Mouse (Mus musculus) lung, adult 18-20 months (tissue): Measurements from ENCODE around the gene Hoxd13.

Experiments used
- DNase-seq, 2 experiments: peaks; one replicate each; pipeline ENCODE4 v3.0.0; 2022; ENCODE audit warnings: mixed read lengths in 2 of 2

Gene Hoxd13

DNA sequence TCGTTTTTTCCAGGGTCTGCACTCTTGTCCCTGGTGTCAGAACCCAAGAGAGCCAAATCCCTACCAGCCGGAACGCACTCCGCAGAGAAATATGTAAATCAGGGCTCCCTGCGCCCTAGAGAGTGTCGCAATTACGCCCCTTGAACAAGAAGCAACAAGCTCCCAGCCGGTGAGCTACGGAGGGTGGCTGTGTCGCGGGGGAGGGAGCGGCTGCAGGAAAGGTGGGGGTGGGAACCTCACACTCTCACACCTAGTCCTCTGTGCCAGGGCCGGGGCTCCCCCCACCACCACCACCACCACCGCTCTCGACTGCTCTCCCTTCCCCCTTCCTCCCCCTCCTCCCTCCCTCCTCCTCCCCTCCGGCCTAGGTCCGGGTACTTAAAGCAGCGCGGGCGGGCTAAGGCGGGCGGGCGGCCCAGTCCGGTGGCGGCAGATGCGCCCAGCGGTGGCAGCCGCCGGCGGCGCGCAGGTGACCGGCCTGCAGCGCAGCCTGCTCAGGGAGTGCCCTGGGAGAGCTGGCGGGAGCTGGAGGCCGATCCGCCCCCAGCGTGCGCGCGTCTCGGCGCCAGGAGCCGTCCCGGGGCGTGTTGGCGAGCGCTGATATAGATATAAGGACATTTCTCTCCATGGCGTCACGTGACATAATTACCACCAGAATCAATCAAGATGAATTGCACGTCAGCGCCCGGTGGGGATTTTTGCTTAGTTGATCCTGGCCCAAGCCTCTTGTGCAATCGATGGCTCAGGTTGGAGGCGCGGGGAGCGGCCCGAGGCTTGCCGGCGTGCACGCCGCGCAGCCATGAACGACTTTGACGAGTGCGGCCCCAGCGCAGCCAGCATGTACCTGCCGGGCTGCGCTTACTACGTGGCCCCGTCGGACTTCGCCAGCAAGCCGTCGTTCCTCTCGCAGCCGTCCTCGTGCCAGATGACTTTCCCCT, 13.8 kb downstream of the Hoxd13 start:
- DNase-seq, result no peak

DNA sequence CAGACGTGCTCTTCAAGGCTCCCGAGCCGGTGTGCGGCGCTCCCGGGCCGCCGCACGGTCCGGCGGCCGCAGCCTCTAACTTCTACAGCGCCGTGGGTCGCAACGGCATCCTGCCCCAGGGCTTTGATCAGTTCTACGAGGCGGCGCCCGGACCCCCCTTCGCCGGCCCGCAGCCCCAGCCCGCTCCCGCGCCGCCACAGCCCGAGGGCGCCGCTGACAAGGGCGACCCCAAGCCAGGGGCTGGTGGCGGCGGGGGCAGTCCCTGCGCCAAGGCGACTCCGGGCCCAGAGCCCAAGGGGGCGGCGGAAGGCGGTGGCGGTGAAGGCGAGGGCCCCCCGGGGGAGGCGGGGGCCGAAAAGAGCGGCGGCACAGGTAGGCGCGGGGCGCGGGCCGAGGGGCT, 14.7 kb downstream of the Hoxd13 start:
- no peak for DNase-seq

DNA sequence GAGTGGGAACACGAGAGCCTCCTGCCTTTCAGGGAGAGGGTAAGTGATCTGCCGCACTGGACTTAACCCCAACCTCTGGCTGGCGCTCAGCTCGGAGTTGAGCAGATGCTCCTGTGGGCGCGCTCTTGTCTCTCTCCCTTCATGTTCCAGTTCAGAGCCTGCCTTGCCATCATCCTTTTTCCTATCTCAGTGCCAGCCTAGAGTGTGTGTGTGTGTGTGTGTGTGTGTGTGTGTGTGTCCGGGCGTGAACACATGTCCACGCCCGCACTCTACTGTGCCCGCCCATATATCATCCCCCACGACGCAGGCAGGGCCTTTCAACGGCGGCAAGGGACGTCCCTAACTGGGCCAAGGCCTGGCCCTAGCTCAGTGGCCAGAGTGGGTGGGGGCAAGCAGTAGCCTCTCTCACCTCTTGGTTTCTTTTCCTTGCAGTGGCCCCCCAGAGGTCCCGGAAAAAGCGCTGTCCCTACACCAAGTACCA, 15.4 kb downstream of the Hoxd13 start:
- no peak for DNase-seq

DNA sequence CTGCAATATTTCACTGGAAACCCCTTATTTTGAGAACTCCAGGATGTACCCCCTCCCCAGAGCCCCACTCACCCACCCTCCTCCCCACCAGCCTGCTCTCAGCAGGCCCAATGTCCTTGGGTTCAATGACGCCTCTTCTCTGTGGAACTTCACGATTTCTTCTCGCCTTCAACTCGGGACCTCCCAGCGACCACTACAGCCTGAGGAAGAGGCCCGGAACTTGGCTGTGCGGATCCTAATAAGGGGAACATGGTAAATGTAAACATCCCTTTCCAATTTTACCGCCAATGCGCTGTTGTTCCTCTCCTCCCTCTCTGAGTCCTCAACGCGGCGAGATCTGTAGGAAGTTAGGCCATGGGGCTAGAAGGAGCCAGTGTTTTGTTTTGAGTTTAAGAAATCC, 16.0 kb downstream of the Hoxd13 start:
- no peak for DNase-seq

DNA sequence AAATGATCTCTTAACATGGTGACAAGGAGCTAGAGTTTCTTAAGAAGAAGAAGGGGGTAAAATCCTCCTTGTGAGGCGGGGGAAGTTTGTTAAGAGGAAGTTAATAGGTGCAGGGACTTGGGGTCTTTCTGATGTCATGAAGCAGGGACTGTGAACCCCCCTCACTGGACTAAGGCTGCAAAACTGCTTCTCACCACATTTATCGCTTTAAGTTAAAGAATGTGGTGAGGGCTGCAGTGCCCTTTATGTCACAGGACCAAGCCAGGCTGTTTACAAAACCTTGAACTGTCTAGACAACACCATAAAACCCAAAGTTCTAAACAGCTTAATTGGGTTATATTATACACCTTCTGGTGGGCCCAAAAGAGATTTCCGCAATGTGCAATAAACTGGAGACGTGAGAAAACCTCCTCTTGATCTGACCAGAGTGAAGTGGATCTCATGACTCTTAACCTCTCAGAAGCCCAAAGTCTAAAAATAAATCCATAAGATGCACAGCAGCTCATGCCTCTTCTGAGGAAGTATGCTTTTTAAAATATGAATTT, 17.0 kb downstream of the Hoxd13 start:
- DNase-seq, result no peak

DNA sequence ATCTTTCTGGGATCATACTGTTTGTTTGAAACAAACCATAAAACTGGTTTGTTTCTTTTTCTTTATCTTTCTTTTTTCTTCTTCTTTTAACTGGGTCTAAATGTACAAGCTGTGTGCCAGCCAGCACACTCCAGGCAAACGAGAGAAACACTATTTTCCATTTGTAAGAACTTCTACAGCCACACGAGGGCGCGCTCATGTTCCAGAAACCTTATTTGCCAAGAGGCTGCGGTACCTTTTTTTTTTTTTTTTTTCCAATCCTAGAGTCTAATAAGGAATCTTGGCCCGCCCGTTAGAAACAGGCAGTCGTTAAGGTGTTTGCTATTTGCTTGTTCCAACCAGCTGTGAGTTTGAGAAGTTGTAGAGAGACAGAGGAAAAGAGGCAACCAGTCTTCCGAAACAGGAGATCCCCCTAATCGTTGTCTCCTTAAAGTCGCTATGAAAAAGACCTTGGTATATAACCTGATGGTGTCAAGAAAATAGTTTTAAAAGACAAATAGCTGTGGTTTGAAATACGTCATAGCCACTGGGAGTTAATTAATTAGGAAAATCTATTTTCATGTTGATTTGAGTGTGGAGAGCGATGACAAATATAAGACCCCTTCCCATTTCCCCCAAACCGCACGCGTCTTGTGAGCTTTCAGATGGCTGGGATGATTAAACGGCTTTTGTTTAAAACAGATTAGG, 18.3 kb downstream of the Hoxd13 start:
- DNase-seq, result peak; percentile 36 to 47

DNA sequence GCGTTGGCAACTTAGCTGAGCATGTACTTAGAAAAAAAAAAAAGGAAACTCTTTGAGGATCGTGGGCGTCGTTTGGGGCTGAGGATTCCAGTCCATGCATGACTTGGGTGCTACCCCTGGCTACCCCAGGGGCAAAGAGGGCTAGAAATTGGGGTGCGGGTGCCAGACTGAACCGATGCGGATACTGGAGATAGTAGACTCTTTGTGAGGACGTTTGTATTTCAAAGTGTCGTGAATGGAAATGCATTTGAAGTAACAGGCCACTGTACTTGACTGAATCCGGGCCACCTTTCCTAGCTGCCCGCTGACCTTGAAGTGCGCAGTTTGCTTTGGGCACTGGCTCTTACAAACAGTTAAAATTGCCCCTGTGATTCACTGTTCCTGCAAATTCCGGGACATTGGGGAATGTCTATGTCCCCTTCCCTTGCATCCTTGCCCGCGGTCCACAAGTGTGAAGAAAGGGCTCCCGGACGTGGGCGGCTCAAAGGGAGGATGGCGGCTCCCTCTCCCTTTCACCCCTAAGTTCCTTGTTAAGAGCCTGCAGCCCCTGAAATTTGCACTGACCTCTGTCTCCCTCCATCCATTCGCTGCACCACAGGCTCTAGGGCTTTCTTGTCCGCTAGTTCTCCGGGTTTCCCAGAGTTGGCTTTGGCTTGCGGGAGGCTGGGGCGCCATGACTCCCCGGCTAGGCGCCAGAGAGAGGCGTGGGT, 19.0 kb downstream of the Hoxd13 start:
- DNase-seq, result no peak

DNA sequence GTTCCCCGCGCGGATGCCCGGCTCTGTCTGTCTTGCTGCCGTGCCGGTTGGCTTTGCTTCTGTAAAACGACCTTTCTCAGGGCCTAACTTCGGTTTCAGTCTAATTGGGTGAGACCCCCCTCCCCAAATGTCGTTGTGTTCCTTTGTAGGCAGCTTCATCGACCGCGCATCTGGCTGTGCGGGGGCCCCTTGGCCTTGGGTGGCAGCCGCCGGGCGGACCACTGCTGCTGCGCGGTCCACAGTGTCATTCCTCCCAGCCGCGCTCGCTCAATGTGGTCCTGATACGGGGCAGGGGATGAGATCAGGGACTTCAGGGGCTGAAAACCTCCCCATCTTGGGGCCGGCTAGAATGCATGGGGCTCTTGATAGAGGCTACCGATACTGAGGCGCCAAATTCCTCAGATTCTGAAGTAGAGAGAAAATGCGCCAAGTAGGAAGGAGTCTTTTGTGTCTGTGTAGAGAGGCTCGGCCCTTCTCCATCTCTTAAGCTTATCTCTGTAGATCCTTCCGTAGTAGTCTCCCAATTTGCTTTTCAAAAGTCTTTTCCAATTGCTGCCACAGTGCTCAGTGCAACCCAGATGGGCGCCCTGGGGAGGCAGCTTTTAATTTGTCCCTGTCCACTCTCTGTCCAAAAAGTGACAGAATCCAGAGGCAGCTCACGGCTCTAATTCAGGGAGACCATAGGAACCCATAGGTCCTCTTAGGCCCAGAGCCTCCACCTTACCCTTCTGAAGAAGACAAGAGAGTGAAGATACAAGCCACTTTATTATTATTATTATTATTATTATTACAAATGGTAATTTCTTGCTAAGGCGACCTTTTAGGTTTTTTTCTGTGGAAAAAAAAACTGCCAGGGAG, 19.8 kb downstream of the Hoxd13 start:
- DNase-seq, result no peak

DNA sequence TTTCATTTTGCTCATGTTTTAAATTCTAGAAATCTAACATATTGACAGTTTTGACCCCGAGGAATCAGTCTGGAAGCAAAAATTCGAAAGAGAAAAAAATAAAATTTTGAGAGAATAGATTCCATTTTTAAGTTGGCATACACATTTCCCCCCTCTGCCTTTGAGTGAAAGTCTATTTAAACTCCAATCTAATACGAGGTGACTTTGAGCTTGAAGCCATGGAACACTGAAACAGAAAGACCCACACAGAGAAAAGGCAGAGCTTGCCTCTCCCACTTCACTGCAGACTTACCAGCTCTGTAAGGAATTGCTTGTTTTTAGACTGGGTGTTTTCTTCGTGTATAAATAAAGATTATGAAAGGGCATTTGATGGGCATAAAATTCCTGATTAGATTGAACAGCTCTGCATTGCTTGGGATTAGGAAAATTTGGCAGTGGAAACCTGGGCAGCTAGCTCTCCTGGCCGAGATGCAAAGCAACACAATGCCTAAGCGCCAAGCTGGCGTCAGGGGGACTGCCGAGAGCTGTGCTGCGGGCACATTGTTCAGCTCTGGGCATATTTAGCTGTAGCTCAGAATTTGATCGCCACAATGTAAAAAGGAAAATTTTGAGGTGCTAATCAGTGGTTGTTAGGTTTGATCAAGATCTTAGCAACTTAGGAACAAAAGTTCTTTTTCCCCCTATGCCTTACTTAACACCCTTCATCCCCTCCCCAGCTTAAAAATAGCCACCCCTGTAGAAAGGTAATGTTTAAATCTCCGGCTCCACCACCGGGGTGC, 20.9 kb downstream of the Hoxd13 start:
- no peak for DNase-seq

DNA sequence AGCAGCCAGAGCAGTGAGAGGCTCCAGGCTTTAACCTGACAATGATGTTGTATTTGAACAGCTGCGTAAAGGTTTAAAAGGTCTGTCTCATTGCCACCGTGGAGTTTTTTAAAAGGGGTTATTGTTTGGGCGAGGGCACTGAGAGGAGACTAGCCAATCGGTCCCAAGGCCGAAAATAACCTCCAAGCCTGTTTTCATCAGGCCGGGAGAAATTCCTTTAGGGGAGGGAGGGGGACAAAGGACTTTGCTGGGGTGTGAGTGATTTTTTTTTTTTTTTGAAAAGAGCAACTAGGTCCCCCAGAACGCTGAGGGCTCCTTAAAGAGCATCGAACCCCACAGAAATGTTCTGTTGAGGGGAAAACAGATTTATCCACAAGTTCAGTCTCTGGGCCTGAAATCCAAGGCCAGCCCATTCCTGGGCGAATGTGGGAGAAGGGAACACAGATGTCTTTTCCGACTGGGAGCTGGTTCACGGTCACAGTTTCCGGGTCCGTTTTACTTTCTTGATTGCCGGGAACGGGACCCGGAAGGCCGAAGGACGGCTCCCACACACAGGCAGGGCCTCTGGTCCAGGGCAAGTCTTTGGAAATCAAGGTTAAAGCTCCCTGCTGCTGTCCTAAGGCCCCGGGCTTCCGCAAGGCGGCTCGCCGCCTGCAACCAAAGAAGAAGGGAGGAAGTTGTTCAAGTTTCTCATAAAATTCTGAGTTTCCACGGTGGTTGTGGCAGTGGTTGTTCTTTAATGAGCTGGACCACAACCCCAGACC, 21.6 kb downstream of the Hoxd13 start:
- DNase-seq, result no peak

DNA sequence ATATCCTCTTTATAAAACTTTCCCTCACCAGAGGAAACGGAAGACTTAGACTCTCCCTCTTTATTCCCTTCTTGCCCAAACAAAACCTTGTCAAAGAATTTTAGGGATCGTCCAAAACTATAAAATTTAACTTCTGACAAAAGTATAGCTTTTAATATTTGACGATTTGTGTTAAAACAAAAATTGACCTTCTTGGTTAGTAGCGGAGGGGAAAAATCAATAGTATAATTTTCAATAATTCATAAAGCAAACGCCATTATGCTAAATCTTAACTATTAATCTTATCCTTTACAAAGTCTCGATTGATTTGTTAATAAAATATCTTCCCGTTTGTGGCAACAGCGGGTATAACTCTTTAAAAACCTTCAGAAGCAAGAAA, 22.2 kb downstream of the Hoxd13 start:
- DNase-seq, result no peak

DNA sequence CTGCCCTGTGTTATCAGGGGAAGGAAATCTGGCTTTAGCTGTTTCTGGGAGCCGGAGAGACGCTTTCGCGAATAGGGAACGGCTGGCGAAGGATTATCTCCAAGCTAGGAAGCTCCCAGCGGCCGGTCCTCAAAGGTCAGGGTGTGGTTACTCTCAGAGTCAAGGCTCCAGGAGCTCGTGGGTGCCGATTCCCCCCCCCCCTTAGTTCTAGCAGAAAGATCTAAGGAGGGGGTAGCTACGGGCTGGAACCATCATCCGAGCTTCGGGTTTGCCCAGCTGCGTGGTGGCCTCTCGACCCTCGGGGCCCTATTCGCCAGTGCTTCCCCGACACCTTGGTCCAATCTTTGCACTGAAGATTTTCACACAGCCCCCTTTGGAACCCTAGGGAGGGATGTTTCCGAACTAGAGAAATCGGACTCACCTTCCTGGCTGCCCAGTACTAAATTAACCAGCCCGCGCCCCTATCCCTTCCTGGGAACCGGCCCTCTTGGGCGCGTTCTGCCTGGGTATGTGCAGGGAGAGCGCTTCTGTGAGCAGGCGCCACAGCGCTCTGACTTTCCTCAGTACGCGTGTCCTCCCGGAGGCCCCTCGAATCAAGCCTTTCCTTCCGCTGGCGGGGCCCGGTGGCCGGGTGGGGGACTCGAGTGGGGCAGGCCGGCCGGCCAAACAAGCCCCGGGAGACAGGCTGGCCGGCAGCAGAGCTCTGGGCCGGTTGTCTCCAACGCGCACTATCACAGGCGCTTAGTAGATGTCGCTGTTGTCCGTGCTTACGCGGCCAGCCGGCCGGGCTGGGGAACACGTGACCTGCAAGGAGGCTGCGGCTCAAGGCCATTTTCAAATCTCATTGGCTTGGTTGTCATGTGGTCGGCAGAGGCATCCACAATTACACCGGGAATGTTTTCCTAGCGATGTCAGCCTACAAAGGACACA, 23.2 kb downstream of the Hoxd13 start, which contains the start of gene Hoxd10:
Gene Hoxd10, plus strand, starts transcription at position 903 of the 930 bp plus-strand sequence.
- no peak for DNase-seq

DNA sequence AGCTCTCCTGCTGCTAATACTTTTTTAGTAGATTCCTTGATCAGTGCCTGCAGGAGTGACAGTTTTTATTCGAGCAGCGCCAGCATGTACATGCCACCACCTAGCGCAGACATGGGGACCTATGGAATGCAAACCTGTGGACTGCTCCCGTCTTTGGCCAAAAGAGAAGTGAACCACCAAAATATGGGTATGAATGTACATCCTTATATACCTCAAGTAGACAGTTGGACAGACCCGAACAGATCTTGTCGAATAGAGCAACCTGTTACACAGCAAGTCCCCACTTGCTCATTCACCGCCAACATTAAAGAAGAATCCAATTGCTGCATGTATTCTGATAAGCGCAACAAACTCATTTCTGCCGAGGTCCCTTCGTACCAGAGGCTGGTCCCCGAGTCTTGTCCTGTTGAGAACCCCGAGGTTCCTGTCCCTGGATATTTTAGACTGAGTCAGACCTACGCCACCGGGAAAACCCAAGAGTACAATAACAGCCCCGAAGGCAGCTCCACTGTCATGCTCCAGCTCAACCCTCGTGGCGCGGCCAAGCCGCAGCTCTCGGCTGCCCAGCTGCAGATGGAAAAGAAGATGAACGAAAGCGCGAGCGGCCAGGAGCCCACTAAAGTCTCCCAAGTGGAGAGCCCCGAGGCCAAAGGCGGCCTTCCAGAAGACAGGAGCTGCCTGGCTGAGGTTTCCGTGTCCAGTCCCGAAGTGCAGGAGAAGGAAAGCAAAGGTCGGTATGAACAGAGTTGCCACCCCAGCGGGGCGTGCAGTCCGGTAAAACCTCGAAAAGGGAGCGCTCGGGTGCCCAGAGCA, 24.1 kb downstream of the Hoxd13 start:
- no peak for DNase-seq

DNA sequence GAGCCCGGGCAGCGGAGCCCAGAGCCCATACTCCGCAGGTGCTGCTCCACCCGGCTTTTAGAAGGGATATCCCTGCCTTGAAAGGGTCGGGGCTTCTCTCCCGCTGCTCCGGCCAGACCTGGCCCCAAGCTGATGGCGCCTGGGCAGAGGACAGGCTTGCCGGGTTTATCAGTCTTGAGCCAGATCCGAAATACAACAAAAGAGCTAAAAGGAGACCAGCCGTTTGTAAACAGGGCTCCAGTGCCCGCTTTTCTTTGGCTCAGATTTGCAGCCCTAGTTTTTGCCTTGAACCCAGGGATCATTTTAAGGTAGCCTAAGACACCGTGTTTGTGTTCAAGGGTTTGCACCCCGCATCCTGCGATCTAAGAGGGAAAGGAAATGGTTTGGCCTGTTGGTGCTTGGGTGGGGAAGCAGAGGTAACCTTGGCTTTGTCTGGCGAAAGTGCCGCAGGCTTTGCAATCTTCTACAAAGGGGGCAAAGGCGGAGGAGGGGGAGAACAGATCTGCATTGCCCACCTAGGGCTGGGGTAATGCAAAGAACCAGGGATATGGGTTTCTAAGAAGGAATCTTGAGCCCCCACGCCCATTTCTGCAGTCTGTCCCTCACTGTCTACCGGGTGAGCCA, 24.8 kb downstream of the Hoxd13 start:
- no peak for DNase-seq

DNA sequence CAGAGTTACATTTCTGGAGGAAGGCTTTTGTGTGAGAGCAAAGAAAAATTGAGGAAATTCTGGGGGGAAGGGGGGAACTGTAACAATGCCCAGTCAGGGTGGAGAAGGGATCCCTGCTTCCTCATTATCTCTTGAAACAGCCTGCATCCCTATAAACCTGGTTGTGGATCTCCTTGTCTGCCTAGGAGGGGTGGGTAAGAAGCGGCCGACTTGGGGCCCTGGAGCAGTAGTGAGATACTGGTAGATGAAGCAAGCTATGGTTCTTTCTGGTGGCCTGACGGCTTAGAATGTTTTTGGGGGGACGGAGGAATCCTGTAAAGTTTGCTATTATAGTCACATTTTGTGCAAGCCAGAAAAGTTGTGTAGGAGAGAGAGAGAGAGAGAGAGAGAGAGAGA, 25.3 kb downstream of the Hoxd13 start:
- DNase-seq, result no peak

DNA sequence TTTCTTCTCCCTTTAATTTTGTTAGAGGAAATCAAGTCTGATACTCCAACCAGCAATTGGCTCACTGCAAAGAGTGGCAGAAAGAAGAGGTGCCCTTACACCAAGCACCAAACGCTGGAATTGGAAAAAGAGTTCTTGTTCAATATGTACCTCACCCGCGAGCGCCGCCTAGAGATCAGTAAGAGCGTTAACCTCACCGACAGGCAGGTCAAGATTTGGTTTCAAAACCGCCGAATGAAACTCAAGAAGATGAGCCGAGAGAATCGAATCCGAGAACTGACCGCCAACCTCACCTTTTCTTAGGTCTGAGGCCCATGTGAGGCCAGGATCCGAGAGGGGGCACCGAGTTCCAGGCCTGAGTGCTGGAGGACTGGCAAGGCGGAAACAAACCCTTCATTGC, 26.0 kb downstream of the Hoxd13 start:
- no peak for DNase-seq

DNA sequence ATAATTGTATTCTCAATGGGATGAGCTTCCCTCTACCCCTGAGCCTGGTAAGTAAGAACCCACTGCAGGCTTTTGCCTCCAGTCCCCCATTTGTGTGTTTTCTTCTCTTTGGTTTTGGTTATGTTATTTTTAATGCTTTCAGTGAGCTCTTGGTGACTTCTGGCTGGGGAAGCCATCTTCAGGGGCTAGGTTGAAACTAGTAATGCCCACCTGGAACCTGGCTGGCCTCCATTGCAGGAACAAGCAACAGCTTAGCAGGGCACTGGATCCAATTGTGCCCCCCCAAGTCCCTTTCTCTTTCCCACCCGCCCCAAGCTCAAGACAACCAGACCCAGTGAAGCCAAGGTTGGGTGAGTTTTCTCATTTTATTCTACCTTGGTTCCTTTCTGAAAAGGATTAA, 27.3 kb downstream of the Hoxd13 start:
- no peak for DNase-seq
